Mouse (Mus musculus): ENCODE results near the gene Slc25a17.

DNA sequence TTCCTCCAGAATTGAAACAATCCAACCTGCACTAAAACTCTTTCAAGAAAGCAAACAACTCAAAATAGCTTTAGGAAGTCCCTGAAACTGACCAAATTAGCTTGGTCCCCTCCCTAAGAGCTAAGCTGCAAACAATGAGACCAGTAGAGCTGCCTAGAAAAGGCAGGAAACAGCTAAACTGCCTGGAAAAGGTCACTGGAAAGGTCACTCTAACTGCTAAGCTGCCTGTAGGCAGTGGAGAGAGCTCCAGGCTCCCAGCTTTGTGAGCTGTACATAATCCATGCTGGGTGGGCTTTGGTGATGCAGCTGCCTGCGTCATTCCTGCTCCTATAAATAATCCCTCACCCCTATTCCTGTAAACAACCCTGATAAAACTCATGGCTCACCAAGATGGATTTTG is 9.7 kb upstream of the Slc25a17 start:
- TF ChIP-seq CTCF (IDR thresholded peaks at IDR 0.05; ENCODE audit: low read depth, low read length) (no peak), TAL1 (conservative IDR thresholded peaks at IDR 0.05; ENCODE audit: low read depth, low read length) (no peak)

Measured in G1E (cell line).